Mouse (Mus musculus) forebrain, embryonic 16.5 days (tissue): Measurements from ENCODE around the gene Spink4. TPM values are rescaled to one million over a fixed set of nuclear protein-coding genes. Genes with fewer than 3 reads are reported as not detected.

Experiments
- ATAC-seq: fragments of 200-750 bp; cut with Nextera tagmentation; 2 replicates; pipeline ENCODE4 v1.8.0; 2017; ENCODE audit warnings: mild to moderate bottlenecking, moderate library complexity
- H3K27ac ChIP-seq: fragments of 300-500 bp; sonication (generic); 2 replicates; pipeline ENCODE4 v1.5.1; 2014; ENCODE audit warnings: low read length, control low read depth
- H3K27me3 ChIP-seq: fragments of 300-500 bp; sonication (generic); replicated peaks from 2 replicates; pipeline ENCODE4 v1.6.1; 2014; ENCODE audit warnings: low read length; ENCODE audit not compliant: control insufficient read depth, insufficient read depth
- H3K36me3 ChIP-seq: fragments of 300-500 bp; sonication (generic); 2 replicates; pipeline ENCODE4 v1.6.1; 2014; ENCODE audit not compliant: control insufficient read depth, insufficient read depth
- H3K4me1 ChIP-seq: fragments of 300-500 bp; sonication (generic); replicated peaks from 2 replicates; pipeline ENCODE4 v1.6.1; 2014; ENCODE audit warnings: low read length; ENCODE audit not compliant: control insufficient read depth, insufficient read depth
- H3K4me2 ChIP-seq: fragments of 300-500 bp; sonication (generic); 2 replicates; pipeline ENCODE4 v1.6.1; 2014; ENCODE audit warnings: mild to moderate bottlenecking, low read length, control low read depth
- H3K4me3 ChIP-seq: fragments of 300-500 bp; sonication (generic); replicated peaks from 2 replicates; pipeline ENCODE4 v1.5.1; 2014; ENCODE audit warnings: mild to moderate bottlenecking, low read length, control low read depth
- H3K9ac ChIP-seq: fragments of 300-500 bp; sonication (generic); replicated peaks from 2 replicates; pipeline ENCODE4 v1.6.1; 2014; ENCODE audit warnings: low read depth, low read length, control low read depth
- H3K9me3 ChIP-seq: fragments of 300-500 bp; sonication (generic); 2 replicates; pipeline ENCODE4 v1.6.1; 2016; ENCODE audit warnings: low read length; ENCODE audit not compliant: control insufficient read depth
- WGBS: fragments of 180-500 bp; shearing (Covaris S2); extraction: QIAGEN DNeasy Blood & Tissue Kit; methylation state at CpG from one replicate; pipeline ENCODE4 v1.1.7; 2014; 5-methylcytosine and 5-hydroxymethylcytosine counted together
- polyA plus RNA-seq: library from polyadenylated mRNA; unstranded; fragments of >200 nt; fragmentation: Nextera tagmentation; extraction: Ambion mirVana; gene quantifications from 2 replicates; pipeline ENCODE4 v1.2.1, GENCODE M21; 2015

Gene Spink4
- polyA plus RNA-seq, result not detected in 2 replicates

GRCm38 (mm10) chr4:40919785-40920184 is at the start of gene Spink4:
Gene Spink4, plus strand, starts transcription at chr4:40920052.
- 70% methylated on average over 3 of the region's 3 CpGs for WGBS
- H3K27me3 ChIP-seq, result no peaks in the 10 kb centered on the region

GRCm38 (mm10) chr4:40870206-40870605 is 49.6 kb upstream of the Spink4 start:
- H3K4me3 ChIP-seq, result no peak overlapping the region
- no peak overlapping the region for H3K4me2 ChIP-seq
- H3K4me1 ChIP-seq, result peaks cover 16% of the 10 kb centered on the region
- no peaks in the 10 kb centered on the region for H3K9me3 ChIP-seq
- no peak overlapping the region for H3K27ac ChIP-seq
- H3K36me3 ChIP-seq, result no peaks in the 10 kb centered on the region
- no peak overlapping the region for H3K9ac ChIP-seq
- 88% methylated on average over 4 of the region's 4 CpGs for WGBS
- no peaks in the 10 kb centered on the region for H3K27me3 ChIP-seq
- no peak for ATAC-seq

More at GRCm38 (mm10) chr4:40919785-40920184, at the start of gene Spink4:
- Histone ChIP-seq H3K4me1 (no peaks in the 10 kb centered on the region), H3K27ac (no peak within 1 kb of the TSS), H3K4me2 (no peak within 1 kb of the TSS), H3K9me3 (no peaks in the 10 kb centered on the region), H3K4me3 (no peak within 1 kb of the TSS), H3K9ac (no peak within 1 kb of the TSS), H3K36me3 (no peaks in the 10 kb centered on the region)
- no peak for ATAC-seq

DNA sequence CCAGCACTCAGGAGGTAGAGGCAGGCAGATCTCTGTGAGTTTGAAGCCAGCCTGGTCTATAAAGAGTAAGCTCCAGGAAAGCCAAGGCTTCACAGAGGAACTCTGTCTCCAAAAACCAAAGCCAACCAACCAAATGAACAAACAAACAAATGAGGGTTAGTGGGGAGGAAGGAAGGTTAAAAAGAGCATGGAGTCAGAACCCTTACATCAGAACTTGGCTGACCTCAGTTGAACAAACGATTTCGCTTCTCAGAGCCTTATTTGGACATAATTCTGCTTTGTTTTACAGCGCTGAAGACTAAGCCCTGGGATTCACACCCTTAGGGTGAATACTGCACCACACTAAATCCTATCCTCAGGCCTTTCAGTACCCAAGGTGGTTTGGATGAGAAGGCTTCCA is 47.7 kb upstream of the Spink4 start:
- 92% methylated on average over 3 of the region's 3 CpGs for WGBS
- no peak overlapping the region for H3K9ac ChIP-seq
- no peak for ATAC-seq
- no peak overlapping the region for H3K4me2 ChIP-seq
- H3K9me3 ChIP-seq, result no peaks in the 10 kb centered on the region
- no peak overlapping the region for H3K27ac ChIP-seq
- H3K27me3 ChIP-seq, result no peaks in the 10 kb centered on the region
- no peak overlapping the region for H3K4me3 ChIP-seq
- no peaks in the 10 kb centered on the region for H3K36me3 ChIP-seq
- H3K4me1 ChIP-seq, result peaks cover 24% of the 10 kb centered on the region

GRCm38 (mm10) chr4:40873320-40873719 is 46.5 kb upstream of the Spink4 start:
- 74% methylated on average over 2 of the region's 2 CpGs for WGBS
- no peaks in the 10 kb centered on the region for H3K36me3 ChIP-seq
- H3K9me3 ChIP-seq, result no peaks in the 10 kb centered on the region
- H3K9ac ChIP-seq, result no peak overlapping the region
- H3K4me3 ChIP-seq, result no peak overlapping the region
- no peaks in the 10 kb centered on the region for H3K27me3 ChIP-seq
- H3K4me2 ChIP-seq, result no peak overlapping the region
- peaks cover 26% of the 10 kb centered on the region for H3K4me1 ChIP-seq
- no peak for ATAC-seq
- no peak overlapping the region for H3K27ac ChIP-seq

GRCm38 (mm10) chr4:40874151-40874600 is 45.7 kb upstream of the Spink4 start:
- ATAC-seq, result peak; percentile 67
- no peak overlapping the region for H3K4me2 ChIP-seq
- peaks cover 21% of the 10 kb centered on the region for H3K4me1 ChIP-seq
- no peak overlapping the region for H3K27ac ChIP-seq
- 45% methylated on average over 6 of the region's 6 CpGs for WGBS
- no peaks in the 10 kb centered on the region for H3K27me3 ChIP-seq
- no peak overlapping the region for H3K9ac ChIP-seq
- no peaks in the 10 kb centered on the region for H3K9me3 ChIP-seq
- H3K36me3 ChIP-seq, result no peaks in the 10 kb centered on the region
- no peak overlapping the region for H3K4me3 ChIP-seq

DNA sequence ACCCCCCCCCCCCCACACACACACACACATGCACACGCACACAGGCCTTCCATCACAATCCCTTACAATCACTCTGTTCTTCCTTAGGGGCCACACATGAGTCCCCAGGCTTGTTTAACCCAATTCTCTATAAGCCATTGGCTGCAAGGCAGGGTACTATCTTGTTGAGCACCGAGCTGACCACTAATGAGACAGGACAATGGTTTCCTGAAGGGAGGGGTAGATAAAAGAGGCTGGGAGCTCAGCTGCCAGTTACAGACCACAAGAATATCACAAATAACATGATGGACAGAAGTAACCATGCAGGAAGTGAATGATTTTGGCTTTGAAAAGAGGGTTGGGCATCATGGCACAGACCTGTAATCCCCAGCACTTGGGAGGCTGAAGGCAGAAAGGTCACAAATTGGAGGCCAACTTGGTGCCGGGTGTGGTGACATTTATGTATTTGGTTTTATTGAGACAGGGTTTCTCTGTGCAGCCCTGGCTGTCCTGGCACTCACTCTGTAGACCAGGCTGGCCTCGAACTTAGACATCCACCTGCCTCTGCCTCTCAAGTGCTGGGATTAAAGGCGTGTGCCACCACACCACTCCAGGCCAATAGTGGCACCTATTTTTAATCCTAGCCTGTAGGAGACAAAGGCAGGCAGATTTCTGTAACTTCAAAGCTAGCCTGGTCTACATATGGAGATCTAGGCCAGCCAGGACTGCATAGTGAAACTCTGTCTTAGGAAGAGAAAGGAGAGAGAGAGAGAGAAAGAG is 44.9 kb upstream of the Spink4 start:
- Histone ChIP-seq H3K4me3 (no peak overlapping the region), H3K36me3 (no peaks in the 10 kb centered on the region), H3K27ac (no peak overlapping the region), H3K4me1 (peaks cover 21% of the 10 kb centered on the region), H3K9me3 (no peaks in the 10 kb centered on the region), H3K27me3 (no peaks in the 10 kb centered on the region), H3K9ac (no peak overlapping the region), H3K4me2 (no peak overlapping the region)
- ATAC-seq, result no peak
- WGBS, result 77% methylated on average over 5 of the region's 5 CpGs

- Histone ChIP-seq H3K4me3 (no peak overlapping the region), H3K27ac (0 out of 2 replicates have a peak overlapping the region, but pooled peaks have one; percentile 18), H3K9ac (no peak overlapping the region), H3K36me3 (no peaks in the 10 kb centered on the region), H3K9me3 (no peaks in the 10 kb centered on the region), H3K27me3 (no peaks in the 10 kb centered on the region), H3K4me1 (peaks cover 21% of the 10 kb centered on the region), H3K4me2 (no peak overlapping the region)
- peak; percentile 59; the same call in 1 of the 2 replicates for ATAC-seq
- WGBS, result 66% methylated on average over 20 of the region's 20 CpGs
Observed at GRCm38 (mm10) chr4:40875842-40876241, 44.0 kb upstream of the Spink4 start.

- peak; percentile 44 for ATAC-seq
- H3K27ac ChIP-seq, result no peak overlapping the region
- H3K36me3 ChIP-seq, result no peaks in the 10 kb centered on the region
- peaks cover 21% of the 10 kb centered on the region for H3K4me1 ChIP-seq
- no peak overlapping the region for H3K4me2 ChIP-seq
- H3K9me3 ChIP-seq, result no peaks in the 10 kb centered on the region
- H3K27me3 ChIP-seq, result no peaks in the 10 kb centered on the region
- WGBS, result 38% methylated on average over 12 of the region's 12 CpGs
- no peak overlapping the region for H3K9ac ChIP-seq
- H3K4me3 ChIP-seq, result no peak overlapping the region
Observed at GRCm38 (mm10) chr4:40876814-40877371, 43.0 kb upstream of the Spink4 start.

- no peaks in the 10 kb centered on the region for H3K9me3 ChIP-seq
- WGBS, result 83% methylated on average over 5 of the region's 5 CpGs
- no peak overlapping the region for H3K4me3 ChIP-seq
- H3K27ac ChIP-seq, result no peak overlapping the region
- H3K4me1 ChIP-seq, result peaks cover 21% of the 10 kb centered on the region
- no peak overlapping the region for H3K4me2 ChIP-seq
- H3K9ac ChIP-seq, result no peak overlapping the region
- H3K27me3 ChIP-seq, result no peaks in the 10 kb centered on the region
- H3K36me3 ChIP-seq, result no peaks in the 10 kb centered on the region
- no peak for ATAC-seq
Observed at GRCm38 (mm10) chr4:40877528-40877927, 42.3 kb upstream of the Spink4 start.
